Mouse (Mus musculus) midbrain, embryonic 13.5 days (tissue): ENCODE measurements around the gene Ankrd34a. TPM values are rescaled to one million over a fixed set of nuclear protein-coding genes. Genes with fewer than 3 reads are reported as not detected.

ENCODE experiments used
- ATAC-seq: fragments of 200-750 bp; cut with Nextera tagmentation; 2 replicates; pipeline ENCODE4 v1.8.0; 2017; ENCODE audit warnings: mild to moderate bottlenecking, moderate TSS enrichment, moderate library complexity
- H3K27ac ChIP-seq: fragments of 300-500 bp; sonication (generic); 2 replicates; pipeline ENCODE4 v1.5.1; 2015; ENCODE audit warnings: inconsistent platforms, mild to moderate bottlenecking, moderate library complexity
- H3K27me3 ChIP-seq: fragments of 300-500 bp; sonication (generic); 2 replicates; pipeline ENCODE4 v1.6.1; 2015; ENCODE audit warnings: mild to moderate bottlenecking, inconsistent platforms
- H3K36me3 ChIP-seq: fragments of 300-500 bp; sonication (generic); 2 replicates; pipeline ENCODE4 v1.6.1; 2015; ENCODE audit warnings: mild to moderate bottlenecking, inconsistent platforms
- H3K4me1 ChIP-seq: fragments of 300-500 bp; sonication (generic); replicated peaks from 2 replicates; pipeline ENCODE4 v1.6.1; 2015; ENCODE audit warnings: inconsistent platforms
- H3K4me2 ChIP-seq: fragments of 300-500 bp; sonication (generic); replicated peaks from 2 replicates; pipeline ENCODE4 v1.6.1; 2015; ENCODE audit warnings: moderate library complexity, mild to moderate bottlenecking, inconsistent platforms
- H3K4me3 ChIP-seq: fragments of 300-500 bp; sonication (generic); replicated peaks from 2 replicates; pipeline ENCODE4 v1.5.1; 2015; ENCODE audit warnings: mild to moderate bottlenecking, inconsistent platforms
- H3K9ac ChIP-seq: fragments of 300-500 bp; sonication (generic); replicated peaks from 2 replicates; pipeline ENCODE4 v1.6.1; 2015; ENCODE audit warnings: mild to moderate bottlenecking, inconsistent platforms
- H3K9me3 ChIP-seq: fragments of 300-500 bp; sonication (generic); 2 replicates; pipeline ENCODE4 v1.6.1; 2016; ENCODE audit warnings: mild to moderate bottlenecking, inconsistent platforms
- WGBS: fragments of 180-500 bp; shearing (Covaris S2); methylation state at CpG from one replicate; pipeline ENCODE4 v1.1.7; 2015; 5-methylcytosine and 5-hydroxymethylcytosine counted together
- polyA plus RNA-seq: library from polyadenylated mRNA; unstranded; fragments of >200 nt; fragmentation: Nextera tagmentation; extraction: Ambion mirVana; gene quantifications from 2 replicates; pipeline ENCODE4 v1.2.1, GENCODE M21; 2015

The Ankrd34a gene
- polyA plus RNA-seq, 1 experiment from 2014 or later = 6.5 TPM

GRCm38 (mm10) chr3:96564633-96565032 is 31.8 kb upstream of the Ankrd34a start:
- 82% methylated on average over 7 of the region's 7 CpGs for WGBS

DNA sequence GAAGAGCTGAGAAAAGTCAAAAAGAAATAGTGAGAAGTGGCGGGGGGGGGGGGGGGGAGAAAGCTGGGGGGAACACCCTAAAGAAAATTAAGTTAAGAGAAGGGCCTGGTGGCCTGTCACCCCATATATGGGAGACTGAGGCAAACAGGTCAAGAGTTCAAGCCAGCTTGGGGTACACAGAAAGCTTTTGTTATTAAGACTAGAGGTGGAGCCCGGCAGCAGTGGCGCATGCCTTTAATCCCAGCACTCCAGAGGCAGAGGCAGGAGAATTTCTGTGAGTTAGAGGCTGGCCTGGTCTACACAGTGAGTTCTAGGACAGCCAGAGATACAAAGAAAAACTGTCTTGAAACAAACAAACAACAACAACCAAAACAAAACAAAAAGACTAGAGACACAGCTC is 31.3 kb upstream of the Ankrd34a start:
- Histone ChIP-seq H3K4me2 (no peak overlapping the region), H3K27me3 (no peaks in the 10 kb centered on the region), H3K27ac (no peak overlapping the region), H3K4me3 (no peak overlapping the region), H3K9ac (no peak overlapping the region), H3K9me3 (no peaks in the 10 kb centered on the region), H3K36me3 (peaks cover 14% of the 10 kb centered on the region), H3K4me1 (peaks cover 17% of the 10 kb centered on the region)
- WGBS = 87% methylated on average over 3 of the region's 3 CpGs
- no peak for ATAC-seq

More at GRCm38 (mm10) chr3:96564633-96565032, 31.8 kb upstream of the Ankrd34a start:
- peaks cover 19% of the 10 kb centered on the region for H3K36me3 ChIP-seq
- H3K27me3 ChIP-seq = no peaks in the 10 kb centered on the region
- H3K9ac ChIP-seq = no peak overlapping the region
- H3K27ac ChIP-seq = no peak overlapping the region
- no peaks in the 10 kb centered on the region for H3K9me3 ChIP-seq
- no peak for ATAC-seq
- H3K4me2 ChIP-seq = no peak overlapping the region
- H3K4me3 ChIP-seq = no peak overlapping the region
- peaks cover 22% of the 10 kb centered on the region for H3K4me1 ChIP-seq

DNA sequence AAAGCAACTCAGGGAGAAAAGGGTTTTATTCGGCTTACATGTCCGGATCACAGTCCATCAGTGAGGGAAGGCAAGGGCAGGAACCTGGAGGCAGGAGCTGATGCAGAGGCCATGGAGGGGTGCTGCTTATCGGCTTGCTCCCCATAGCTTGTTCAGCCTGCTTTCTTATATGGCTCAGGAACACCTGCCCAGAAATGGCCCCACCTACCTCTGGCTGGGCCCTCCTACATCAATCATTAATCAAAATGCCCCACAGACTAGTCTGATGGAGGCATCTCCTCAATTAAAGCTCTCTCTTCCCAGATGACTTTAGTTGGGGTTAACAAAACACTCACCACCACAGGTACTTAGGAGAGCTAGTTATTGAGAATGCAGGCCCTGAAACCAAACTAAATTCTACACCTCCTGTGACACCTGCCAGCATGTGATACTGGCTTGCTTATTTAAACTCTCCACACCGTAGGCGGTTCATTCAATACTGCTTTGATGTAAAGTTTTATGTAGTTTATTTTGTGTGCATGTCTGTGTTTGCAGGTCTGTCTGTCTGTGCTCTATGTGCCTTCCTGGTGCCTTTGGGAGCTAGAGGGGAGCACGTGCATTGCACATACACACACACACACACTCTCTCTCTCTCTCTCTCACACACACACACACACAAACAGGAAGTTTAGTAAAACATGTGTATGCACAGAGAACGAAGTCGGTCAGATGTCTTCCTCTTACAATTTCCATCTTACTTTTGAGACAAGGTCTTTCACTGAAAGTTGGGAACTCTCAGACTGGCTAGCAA is 29.6 kb upstream of the Ankrd34a start:
- H3K27me3 ChIP-seq = no peaks in the 10 kb centered on the region
- no peak for ATAC-seq
- H3K4me3 ChIP-seq = no peak overlapping the region
- H3K9ac ChIP-seq = no peak overlapping the region
- H3K27ac ChIP-seq = no peak overlapping the region
- H3K4me1 ChIP-seq = 0 out of 2 replicates have a peak, but pooled peaks cover 1% of the 10 kb centered on the region
- H3K4me2 ChIP-seq = no peak overlapping the region
- H3K9me3 ChIP-seq = no peaks in the 10 kb centered on the region
- WGBS = 82% methylated on average over 8 of the region's 8 CpGs
- H3K36me3 ChIP-seq = no peaks in the 10 kb centered on the region

GRCm38 (mm10) chr3:96568605-96569004 is 27.8 kb upstream of the Ankrd34a start:
- Histone ChIP-seq H3K9me3 (no peaks in the 10 kb centered on the region), H3K27me3 (no peaks in the 10 kb centered on the region), H3K4me3 (no peak overlapping the region), H3K4me2 (no peak overlapping the region), H3K27ac (no peak overlapping the region), H3K4me1 (no peaks in the 10 kb centered on the region), H3K9ac (no peak overlapping the region), H3K36me3 (no peaks in the 10 kb centered on the region)
- ATAC-seq = no peak
- 64% methylated on average over 8 of the region's 8 CpGs for whole genome bisulfite sequencing

DNA sequence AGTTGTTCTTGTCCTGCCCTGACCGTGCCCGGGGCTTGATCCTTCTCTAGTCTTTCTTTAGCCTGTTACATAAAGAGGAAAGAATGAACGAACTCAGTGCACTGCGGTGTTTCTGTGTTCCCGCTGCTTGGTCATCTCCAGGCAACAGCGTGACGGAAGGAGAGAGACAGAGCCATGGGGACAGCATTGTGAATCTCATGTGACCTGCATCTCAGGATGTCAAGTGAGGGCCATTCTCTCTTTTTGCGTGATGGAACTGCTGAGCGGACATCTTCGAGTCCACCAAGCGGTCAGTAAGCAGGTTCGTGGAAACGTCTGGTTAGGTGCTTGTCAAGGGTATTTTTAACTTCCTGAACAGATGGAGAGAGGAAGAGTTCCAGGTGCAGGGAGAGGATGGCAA is 26.9 kb upstream of the Ankrd34a start:
- Histone ChIP-seq H3K27me3 (no peaks in the 10 kb centered on the region), H3K4me3 (no peak overlapping the region), H3K4me1 (no peaks in the 10 kb centered on the region), H3K36me3 (no peaks in the 10 kb centered on the region), H3K9ac (no peak overlapping the region), H3K27ac (no peak overlapping the region), H3K4me2 (no peak overlapping the region), H3K9me3 (no peaks in the 10 kb centered on the region)
- no peak for ATAC-seq
- WGBS = 87% methylated on average over 13 of the region's 13 CpGs

DNA sequence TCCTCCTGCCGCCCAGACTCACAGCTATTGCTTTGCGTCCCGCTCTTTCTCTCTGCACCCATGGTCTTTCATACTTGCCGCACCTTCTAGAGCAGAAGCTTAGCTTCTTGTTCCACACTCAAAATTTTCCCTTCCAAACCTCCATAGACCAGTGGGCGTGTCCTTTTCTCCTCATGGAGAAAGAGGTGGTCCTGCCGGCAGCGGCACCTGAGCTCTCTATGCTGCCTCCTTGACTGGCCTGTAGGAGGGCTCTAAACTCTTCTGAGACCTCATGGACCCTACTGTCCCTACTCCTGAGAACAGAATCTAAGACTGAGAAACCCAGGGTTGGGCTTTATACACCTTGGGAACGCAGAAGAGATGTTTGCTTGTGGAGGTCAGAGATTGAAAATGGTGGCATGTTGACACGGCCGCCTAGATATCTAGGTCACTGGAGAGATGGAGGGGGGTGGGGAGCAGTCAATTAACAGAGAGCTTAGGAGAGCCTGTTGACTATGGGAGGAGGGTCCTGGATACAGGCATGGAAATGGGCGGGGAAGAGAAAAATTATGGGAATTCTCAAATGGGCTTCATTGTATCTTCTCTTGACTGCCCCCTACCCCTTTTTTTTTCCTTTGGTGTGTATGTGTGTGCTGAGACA is 26.4 kb upstream of the Ankrd34a start:
- Histone ChIP-seq H3K36me3 (no peaks in the 10 kb centered on the region), H3K27ac (no peak overlapping the region), H3K9me3 (no peaks in the 10 kb centered on the region), H3K4me3 (no peak overlapping the region), H3K9ac (no peak overlapping the region), H3K27me3 (no peaks in the 10 kb centered on the region), H3K4me1 (no peaks in the 10 kb centered on the region), H3K4me2 (no peak overlapping the region)
- WGBS = 89% methylated on average over 11 of the region's 11 CpGs
- ATAC-seq = no peak

DNA sequence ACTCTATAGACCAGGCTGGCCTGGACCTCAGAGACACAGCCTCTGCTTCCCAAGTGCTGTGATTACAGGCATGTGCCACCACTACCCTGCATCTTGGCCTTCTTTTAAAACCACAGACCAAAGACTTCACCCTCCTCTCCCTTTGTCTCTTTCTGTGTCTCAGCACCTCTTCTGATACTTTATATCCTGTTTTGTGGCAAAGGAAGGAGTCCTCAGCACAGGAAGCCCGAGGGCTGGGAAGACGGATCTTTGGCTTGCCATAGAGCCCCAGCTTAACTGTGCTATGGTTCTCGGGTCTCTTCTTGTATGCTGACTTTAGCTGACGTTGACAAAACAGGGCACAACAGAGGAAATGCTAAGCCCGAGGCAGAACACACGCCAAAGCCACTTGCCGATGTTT is 25.8 kb upstream of the Ankrd34a start:
- ATAC-seq = no peak
- 81% methylated on average over 7 of the region's 7 CpGs for WGBS
- no peaks in the 10 kb centered on the region for H3K9me3 ChIP-seq
- no peak overlapping the region for H3K9ac ChIP-seq
- H3K36me3 ChIP-seq = no peaks in the 10 kb centered on the region
- no peak overlapping the region for H3K4me2 ChIP-seq
- H3K27ac ChIP-seq = no peak overlapping the region
- no peaks in the 10 kb centered on the region for H3K27me3 ChIP-seq
- H3K4me1 ChIP-seq = no peaks in the 10 kb centered on the region
- H3K4me3 ChIP-seq = no peak overlapping the region

DNA sequence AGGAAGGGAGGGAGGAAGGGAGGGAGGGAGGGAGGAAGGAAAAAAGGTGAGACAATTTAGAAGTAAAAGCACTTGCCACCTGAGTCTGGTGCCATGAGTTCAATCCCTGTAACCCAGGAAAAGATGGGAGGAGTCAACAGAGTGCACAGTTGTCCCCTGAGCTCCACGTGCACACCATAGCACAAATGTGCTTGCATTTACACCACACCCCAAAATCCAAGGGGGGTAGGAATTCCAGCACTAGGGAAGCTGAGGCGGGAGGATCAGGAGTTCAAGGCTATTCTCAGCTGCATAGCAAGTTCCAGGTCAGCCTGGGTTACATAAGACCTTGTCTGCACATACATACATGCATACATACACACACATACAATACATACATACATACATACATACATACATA is 25.1 kb upstream of the Ankrd34a start:
- peaks cover 3% of the 10 kb centered on the region for H3K4me1 ChIP-seq
- no peak for ATAC-seq
- no peaks in the 10 kb centered on the region for H3K27me3 ChIP-seq
- no peak overlapping the region for H3K9ac ChIP-seq
- 76% methylated on average over 2 of the region's 2 CpGs for WGBS
- no peak overlapping the region for H3K4me2 ChIP-seq
- H3K27ac ChIP-seq = no peak overlapping the region
- H3K36me3 ChIP-seq = no peaks in the 10 kb centered on the region
- H3K9me3 ChIP-seq = no peaks in the 10 kb centered on the region
- H3K4me3 ChIP-seq = no peak overlapping the region

- no peak for ATAC-seq
- Histone ChIP-seq H3K9me3 (no peaks in the 10 kb centered on the region), H3K36me3 (no peaks in the 10 kb centered on the region), H3K4me3 (no peak overlapping the region), H3K4me2 (no peak overlapping the region), H3K4me1 (peaks cover 11% of the 10 kb centered on the region), H3K27ac (no peak overlapping the region), H3K27me3 (no peaks in the 10 kb centered on the region), H3K9ac (no peak overlapping the region)
- WGBS = 87% methylated on average over 16 of the region's 16 CpGs
These were observed 24.3 kb upstream of the Ankrd34a start for GRCm38 (mm10) chr3:96571896-96572698.

DNA sequence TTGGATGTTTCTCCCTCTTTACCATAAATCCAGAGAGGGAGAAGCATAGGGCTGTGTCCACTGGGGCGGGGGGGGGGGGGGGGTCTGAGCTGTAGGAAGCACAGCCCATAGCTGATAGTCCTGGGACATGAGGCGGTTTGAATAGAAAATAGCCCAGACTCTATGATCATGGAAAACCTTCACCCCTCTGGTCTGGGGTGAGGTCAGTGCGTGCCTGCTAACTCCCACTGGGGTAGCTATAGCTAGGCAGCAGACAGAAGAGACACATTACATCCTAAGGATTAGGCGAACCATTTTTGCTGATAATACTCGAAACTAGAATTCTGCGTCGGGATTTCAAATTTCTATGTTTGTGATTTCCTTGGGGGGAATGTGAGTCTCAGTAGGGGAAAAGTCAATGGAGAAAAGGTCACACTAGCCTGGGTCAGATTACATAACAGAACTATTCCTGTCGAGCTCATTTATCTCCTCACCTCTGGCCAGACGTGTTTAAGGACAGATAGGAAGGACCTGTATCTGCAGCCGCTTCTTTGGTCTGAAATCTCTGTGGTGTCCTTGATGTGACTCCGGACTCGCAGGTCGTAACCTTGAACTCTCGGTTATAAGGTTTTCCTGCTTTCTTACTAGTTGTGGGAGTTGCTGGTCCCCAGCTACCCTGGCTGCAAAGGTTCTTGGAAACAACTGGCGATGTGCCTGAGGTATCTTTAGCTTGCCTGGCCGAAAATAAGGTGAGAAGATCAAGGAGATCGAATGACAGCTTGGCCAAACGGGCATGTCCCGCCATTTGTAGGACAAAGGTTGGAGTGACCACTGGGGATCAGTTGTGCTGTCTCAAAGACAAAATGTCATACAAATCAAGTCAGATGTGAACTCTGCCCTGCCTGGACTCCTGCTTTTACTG is 22.6 kb upstream of the Ankrd34a start:
- 86% methylated on average over 19 of the region's 19 CpGs for WGBS
- Histone ChIP-seq H3K9ac (no peak overlapping the region), H3K36me3 (no peaks in the 10 kb centered on the region), H3K4me1 (peaks cover 14% of the 10 kb centered on the region), H3K4me2 (no peak overlapping the region), H3K9me3 (no peaks in the 10 kb centered on the region), H3K27me3 (no peaks in the 10 kb centered on the region), H3K27ac (no peak overlapping the region), H3K4me3 (no peak overlapping the region)
- ATAC-seq = no peak

DNA sequence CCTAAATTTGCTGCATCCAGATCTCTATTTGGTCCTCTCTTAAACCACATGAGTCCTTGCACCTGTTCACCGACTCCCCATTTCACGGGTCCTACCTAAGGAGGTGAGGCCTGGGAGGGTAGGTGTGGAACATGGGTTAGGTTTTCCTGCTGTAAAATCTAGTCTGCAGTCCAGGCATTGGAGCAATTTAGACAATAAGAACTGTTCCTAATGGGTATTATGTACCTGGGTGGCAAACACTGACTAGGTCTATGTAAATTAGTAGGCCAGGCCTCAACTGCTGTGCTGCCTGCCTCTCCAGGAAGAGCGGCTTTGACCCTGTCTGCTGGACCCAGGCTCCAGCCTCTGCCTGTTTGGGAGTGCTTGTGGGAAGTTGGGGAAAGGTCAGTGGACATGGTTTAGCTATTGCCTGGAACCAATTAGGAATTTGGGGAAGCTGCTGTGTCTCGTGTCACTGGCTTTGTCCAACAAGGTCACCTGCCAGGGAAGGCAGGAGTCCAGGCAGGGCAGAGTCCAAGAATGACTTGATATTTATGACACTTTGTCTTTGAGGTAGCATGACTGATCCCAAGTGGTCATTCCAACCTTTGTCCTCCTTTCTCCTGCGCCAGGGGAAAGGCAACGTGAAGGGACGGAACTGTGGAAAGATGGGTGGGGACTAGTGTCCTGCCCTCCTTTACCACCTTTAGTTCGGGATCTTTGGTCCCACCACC is 21.0 kb upstream of the Ankrd34a start:
- Histone ChIP-seq H3K4me2 (no peak overlapping the region), H3K4me1 (peaks cover 16% of the 10 kb centered on the region), H3K9me3 (no peaks in the 10 kb centered on the region), H3K36me3 (no peaks in the 10 kb centered on the region), H3K4me3 (no peak overlapping the region), H3K27ac (no peak overlapping the region), H3K27me3 (no peaks in the 10 kb centered on the region), H3K9ac (no peak overlapping the region)
- WGBS = 87% methylated on average over 8 of the region's 8 CpGs
- no peak for ATAC-seq
